Mouse (Mus musculus): ENCODE data around the gene Trpc4ap. TPM values are rescaled to one million over a fixed set of nuclear protein-coding genes. Genes with fewer than 3 reads are reported as not detected.

Gene Trpc4ap
- polyA plus RNA-seq, 1 experiment, result 159 TPM

Other genes starting within 250 kb of the Trpc4ap start
- 45.3 and 46.9 TPM in 2 replicates for gene Ncoa6, start 218.5 kb downstream of the Trpc4ap start, polyA plus RNA-seq (2012; rRNA removed)
- 65.9 and 66.7 TPM in 2 replicates for gene Acss2, start 174.4 kb downstream of the Trpc4ap start, polyA plus RNA-seq (2012; rRNA removed)
- 206 and 237 TPM in 2 replicates for gene Ggt7, start 174.1 kb downstream of the Trpc4ap start, polyA plus RNA-seq (2012; rRNA removed)
- 13.9 and 15.4 TPM in 2 replicates for gene Gss, start 99.6 kb downstream of the Trpc4ap start, polyA plus RNA-seq (2012; rRNA removed)
- 5.8 and 6.0 TPM in 2 replicates for gene Myh7b, start 81.2 kb downstream of the Trpc4ap start, polyA plus RNA-seq (2012; rRNA removed)
- gene Edem2, start 37.1 kb upstream of the Trpc4ap start, polyA plus RNA-seq (2012; rRNA removed), result 38.4 and 39.6 TPM in 2 replicates
- gene Gm17581, start 43.5 kb upstream of the Trpc4ap start, polyA plus RNA-seq (2012; rRNA removed), result not detected in 2 replicates
- gene Procr, start 58.7 kb upstream of the Trpc4ap start, polyA plus RNA-seq (2012; rRNA removed), result 1.5 and 2.6 TPM in 2 replicates
- gene Mmp24, start 83.0 kb upstream of the Trpc4ap start, polyA plus RNA-seq (2012; rRNA removed), result 36.1 and 39.7 TPM in 2 replicates
- gene BC029722, start 127.0 kb upstream of the Trpc4ap start, polyA plus RNA-seq (2012; rRNA removed), result 81.7 and 83.7 TPM in 2 replicates
- 69.1 and 75.1 TPM in 2 replicates for gene Eif6, start 134.5 kb upstream of the Trpc4ap start, polyA plus RNA-seq (2012; rRNA removed)
- not detected in 2 replicates for gene Fam83c, start 142.5 kb upstream of the Trpc4ap start, polyA plus RNA-seq (2012; rRNA removed)
- gene Uqcc1, start 237.9 kb upstream of the Trpc4ap start, polyA plus RNA-seq (2012; rRNA removed), result 58.4 and 65.8 TPM in 2 replicates
- not detected in 2 replicates for gene Gm15557, start 248.3 kb upstream of the Trpc4ap start, polyA plus RNA-seq (2012; rRNA removed)